Mouse (Mus musculus) hindbrain, embryonic 11.5 days (tissue): ENCODE measurements around the gene Gm3625. TPM values are rescaled to one million over a fixed set of nuclear protein-coding genes. Genes with fewer than 3 reads are reported as not detected.

Experiments used
- ATAC-seq: fragments of 200-750 bp; cut with Nextera tagmentation; 2 replicates; pipeline ENCODE4 v1.8.0; 2017; ENCODE audit warnings: mild to moderate bottlenecking, moderate TSS enrichment, moderate library complexity; ENCODE audit not compliant: low FRiP score
- DNase-seq: peaks from one replicate; pipeline ENCODE4 v3.0.0-alpha.2; 2015; ENCODE audit warnings: low spot score
- H3K27ac ChIP-seq: fragments of 300-500 bp; sonication (generic); 2 replicates; pipeline ENCODE4 v1.5.1; 2014; ENCODE audit warnings: mild to moderate bottlenecking, low read depth, low read length
- H3K27me3 ChIP-seq: fragments of 300-500 bp; sonication (generic); 2 replicates; pipeline ENCODE4 v1.6.1; 2014; ENCODE audit warnings: mild to moderate bottlenecking, low read length, moderate library complexity, mixed read lengths; ENCODE audit not compliant: control insufficient read depth, insufficient read depth
- H3K36me3 ChIP-seq: fragments of 300-500 bp; sonication (generic); 2 replicates; pipeline ENCODE4 v1.6.1; 2014; ENCODE audit warnings: mild to moderate bottlenecking, low read length, moderate library complexity, mixed read lengths; ENCODE audit not compliant: control insufficient read depth, insufficient read depth
- H3K4me1 ChIP-seq: fragments of 300-500 bp; sonication (generic); replicated peaks from 2 replicates; pipeline ENCODE4 v1.6.1; 2014; ENCODE audit warnings: low read length, mixed read lengths; ENCODE audit not compliant: control insufficient read depth, insufficient read depth
- H3K4me2 ChIP-seq: fragments of 300-500 bp; sonication (generic); replicated peaks from 2 replicates; pipeline ENCODE4 v1.6.1; 2014; ENCODE audit warnings: mild to moderate bottlenecking, low read depth, low read length
- H3K4me3 ChIP-seq: fragments of 300-500 bp; sonication (generic); 2 replicates; pipeline ENCODE4 v1.5.1; 2014; ENCODE audit warnings: low read depth, low read length
- H3K9ac ChIP-seq: fragments of 300-500 bp; sonication (generic); 2 replicates; pipeline ENCODE4 v1.6.1; 2014; ENCODE audit warnings: low read depth, low read length
- H3K9me3 ChIP-seq: fragments of 300-500 bp; sonication (generic); 2 replicates; pipeline ENCODE4 v1.6.1; 2016; ENCODE audit warnings: low read length; ENCODE audit not compliant: control insufficient read depth
- WGBS: fragments of 180-500 bp; shearing (Covaris S2); extraction: QIAGEN DNeasy Blood & Tissue Kit; methylation state at CpG from one replicate; pipeline ENCODE4 v1.1.7; 2014; 5-methylcytosine and 5-hydroxymethylcytosine counted together
- polyA plus RNA-seq: library from polyadenylated mRNA; unstranded; fragments of >200 nt; fragmentation: Nextera tagmentation; extraction: Ambion mirVana; gene quantifications from 2 replicates; pipeline ENCODE4 v1.2.1, GENCODE M21; 2014

Gm3625 gene
- polyA plus RNA-seq, 1 experiment from 2014 or later = not detected

DNA sequence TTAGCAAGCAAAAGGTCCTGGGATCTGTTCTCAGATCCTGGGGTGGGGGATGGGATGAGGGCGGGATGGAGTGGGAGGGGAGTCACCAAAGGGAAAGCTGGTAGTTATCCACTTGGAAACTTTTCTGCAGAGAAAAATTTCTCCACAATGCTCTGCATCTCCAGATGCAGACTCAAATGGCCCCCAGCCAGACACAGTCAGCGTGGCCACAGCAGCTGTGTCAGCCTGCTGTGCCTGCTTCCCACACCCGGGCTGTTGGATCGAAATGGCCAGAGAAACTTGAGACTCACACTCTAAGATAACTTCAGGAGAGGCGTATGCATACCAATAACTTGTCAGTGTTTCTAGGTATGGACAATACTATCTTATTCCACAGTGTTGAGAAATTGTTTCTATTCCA, 46.2 kb downstream of the Gm3625 start:
- Histone ChIP-seq H3K4me1 (no peaks in the 10 kb centered on the region), H3K4me3 (no peak overlapping the region), H3K27me3 (no peaks in the 10 kb centered on the region), H3K9me3 (no peaks in the 10 kb centered on the region), H3K36me3 (no peaks in the 10 kb centered on the region), H3K4me2 (no peak overlapping the region), H3K27ac (no peak overlapping the region), H3K9ac (no peak overlapping the region)
- ATAC-seq = no peak
- 56% methylated on average over 5 of the region's 5 CpGs for WGBS
- DNase-seq = no peak

DNA sequence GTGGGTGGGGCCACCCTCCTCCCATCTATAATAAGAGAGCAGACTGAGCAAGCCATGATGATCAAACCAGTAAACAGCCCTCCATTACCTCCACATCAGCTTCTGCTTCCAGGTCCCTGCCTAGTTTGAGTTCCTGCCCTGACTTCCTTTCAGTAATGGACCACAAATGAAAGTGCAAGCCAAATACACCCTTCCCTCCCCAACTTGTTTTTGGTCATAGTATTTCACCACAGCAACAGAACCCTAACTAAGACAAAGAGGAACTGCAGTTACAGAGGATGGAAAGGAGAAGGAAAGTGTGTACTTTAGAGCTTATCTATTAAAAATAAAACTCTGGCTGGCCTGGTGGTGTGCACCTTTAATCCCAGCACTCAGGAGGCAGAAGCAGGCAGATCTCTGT, 47.3 kb downstream of the Gm3625 start:
- DNase-seq (no peak), ATAC-seq (no peak)
- Histone ChIP-seq H3K27me3 (no peaks in the 10 kb centered on the region), H3K9ac (no peak overlapping the region), H3K27ac (no peak overlapping the region), H3K36me3 (no peaks in the 10 kb centered on the region), H3K4me3 (no peak overlapping the region), H3K9me3 (no peaks in the 10 kb centered on the region), H3K4me2 (no peak overlapping the region), H3K4me1 (no peaks in the 10 kb centered on the region)

GRCm38 (mm10) chr12:4544400-4544919, 48.3 kb downstream of the Gm3625 start:
- H3K36me3 ChIP-seq = no peaks in the 10 kb centered on the region
- H3K4me3 ChIP-seq = no peak overlapping the region
- no peak for ATAC-seq
- H3K4me1 ChIP-seq = no peaks in the 10 kb centered on the region
- no peak overlapping the region for H3K4me2 ChIP-seq
- no peak for DNase-seq
- WGBS = 90% methylated on average over 5 of the region's 5 CpGs
- no peak overlapping the region for H3K27ac ChIP-seq
- H3K27me3 ChIP-seq = no peaks in the 10 kb centered on the region
- no peak overlapping the region for H3K9ac ChIP-seq
- no peaks in the 10 kb centered on the region for H3K9me3 ChIP-seq

Other genes with a start within 250 kb of the Gm3625 start
- gene Ncoa1, start 115.7 kb downstream of the Gm3625 start, polyA plus RNA-seq = 7.2 and 7.7 TPM in 2 replicates
- gene Itsn2, start 289 bp downstream of the Gm3625 start, polyA plus RNA-seq = 19.3 and 20.6 TPM in 2 replicates
- gene Fam228a, start 145.5 kb upstream of the Gm3625 start, polyA plus RNA-seq = 0.13 and 1.4 TPM in 2 replicates
- 5.3 and 8.4 TPM in 2 replicates for gene Pfn4, start 176.1 kb upstream of the Gm3625 start, polyA plus RNA-seq
- gene Fam228b, start 176.3 kb upstream of the Gm3625 start, polyA plus RNA-seq = 2.9 and 3.0 TPM in 2 replicates
- 354 and 386 TPM in 2 replicates for gene Sf3b6, start 224.6 kb upstream of the Gm3625 start, polyA plus RNA-seq
- gene Fkbp1b, start 248.7 kb upstream of the Gm3625 start, polyA plus RNA-seq = 19.6 TPM in 2 replicates